Mouse (Mus musculus) ES-Bruce4 (cell line): ENCODE measurements at regions not wholly inside any gene's neighbourhood (a gene's known extent, or its start where the extent isn't known, plus 50 kb on each side); places are given as distances from the start of the nearest gene placed in this dataset.

Source experiments
- CTCF ChIP-seq: IDR thresholded peaks from one replicate; pipeline ENCODE4 v1.8.1; 2011; ENCODE audit warnings: low read depth, low read length
- EP300 ChIP-seq: IDR thresholded peaks from 2 replicates; pipeline ENCODE4 v1.6.1; 2011; ENCODE audit warnings: low read depth, low read length; ENCODE audit not compliant: insufficient read depth
- POLR2A ChIP-seq: IDR thresholded peaks from one replicate; pipeline ENCODE4 v1.8.1; 2011; ENCODE audit warnings: low read length; ENCODE audit not compliant: insufficient read depth

- no peak for TF ChIP-seq POLR2A
- TF ChIP-seq CTCF: no peak
- no peak for TF ChIP-seq EP300
Measured at GRCm38 (mm10) chr2:129942824-129943223, 69.3 kb upstream of the Tgm3 start.
